Mouse (Mus musculus) cerebellum, adult 11-12 months (tissue): ENCODE measurements around the gene Mtmr4.
A peak's percentile ranks its signal among the peaks of the same experiment; 100 is the strongest.

Experiments used
- DNase-seq: peaks from one replicate; pipeline ENCODE4 v3.0.0; 2022

The Mtmr4 gene

GRCm38 (mm10) chr11:87591526-87592353 lies at the start of gene Mtmr4:
Gene Mtmr4, plus strand, starts transcription at chr11:87592162.
- DNase-seq: peak; percentile 100

GRCm38 (mm10) chr11:87542285-87542684 lies 49.7 kb upstream of the Mtmr4 start:
- DNase-seq: no peak

- peak; percentile 40 for DNase-seq
Measured at GRCm38 (mm10) chr11:87542906-87543305, 49.1 kb upstream of the Mtmr4 start.

- DNase-seq: no peak
Measured at GRCm38 (mm10) chr11:87553342-87553741, 38.6 kb upstream of the Mtmr4 start.

GRCm38 (mm10) chr11:87554386-87554785 lies 37.6 kb upstream of the Mtmr4 start:
- DNase-seq: no peak

- no peak for DNase-seq
Measured at GRCm38 (mm10) chr11:87555106-87555703, 36.8 kb upstream of the Mtmr4 start.

- no peak for DNase-seq
Measured at GRCm38 (mm10) chr11:87561208-87561607, 30.8 kb upstream of the Mtmr4 start.

GRCm38 (mm10) chr11:87566501-87566900 lies 25.5 kb upstream of the Mtmr4 start, which contains the start of gene Gm11492:
Gene Gm11492, plus strand, starts transcription at chr11:87566653.
- DNase-seq: no peak

- no peak for DNase-seq
Measured at GRCm38 (mm10) chr11:87568255-87568953, 23.6 kb upstream of the Mtmr4 start, which contains the start of gene Sept4. Gene Sept4, plus strand, starts transcription at chr11:87568903.

GRCm38 (mm10) chr11:87570743-87571142 lies 21.2 kb upstream of the Mtmr4 start:
- no peak for DNase-seq

GRCm38 (mm10) chr11:87571361-87571950 lies 20.5 kb upstream of the Mtmr4 start:
- no peak for DNase-seq

- DNase-seq: no peak
Measured at GRCm38 (mm10) chr11:87573751-87574150, 18.2 kb upstream of the Mtmr4 start.

GRCm38 (mm10) chr11:87574520-87575180 lies 17.3 kb upstream of the Mtmr4 start:
- DNase-seq: no peak

- no peak for DNase-seq
Measured at GRCm38 (mm10) chr11:87577601-87578248, 14.2 kb upstream of the Mtmr4 start.

GRCm38 (mm10) chr11:87578249-87578962 lies 13.6 kb upstream of the Mtmr4 start:
- peak; percentile 89 for DNase-seq

- DNase-seq: peak; percentile 86
Measured at GRCm38 (mm10) chr11:87578963-87579601, 12.9 kb upstream of the Mtmr4 start.

GRCm38 (mm10) chr11:87579713-87580112 lies 12.2 kb upstream of the Mtmr4 start:
- no peak for DNase-seq

- DNase-seq: peak; percentile 53
Measured at GRCm38 (mm10) chr11:87580543-87581085, 11.3 kb upstream of the Mtmr4 start.

- DNase-seq: peak; percentile 31
Measured at GRCm38 (mm10) chr11:87581161-87581865, 10.6 kb upstream of the Mtmr4 start.
